Mouse (Mus musculus) adrenal gland, postnatal 10 days (tissue): ENCODE results near the gene Gpd1l. TPM values are rescaled to one million over a fixed set of nuclear protein-coding genes. Genes with fewer than 3 reads are reported as not detected.
A peak's percentile ranks its signal among the peaks of the same experiment; 100 is the strongest.
"Not testable (repeated sequence)": the region's sequence is repeated elsewhere in the genome, so short reads cannot be mapped to it uniquely, and the experiment has no call there.

Source experiments
- DNase-seq: peaks from one replicate; pipeline ENCODE4 v3.0.0; 2021; ENCODE audit warnings: mixed read lengths
- long read RNA-seq, 2 experiments: library from polyadenylated mRNA; stranded (forward); transcript quantifications; one replicate each; pipeline ENCODE4 v2.0.0; 2021
- total RNA-seq, 2 experiments: library from RNA; stranded (reverse); gene quantifications; 2 replicates each; pipeline ENCODE4 v1.2.3; 2021

Gene Gpd1l
- 10 to 100 TPM; 25.1 to 30.8 TPM for total RNA-seq
- long read RNA-seq, experiment 1, full-length matches to known transcripts: 10 of 24 reads
- long read RNA-seq, experiment 1, partial matches to known transcripts: 3 of 24 reads
- long read RNA-seq, experiment 1, other reads (novel, unspliced or antisense): 11 of 24 reads
- long read RNA-seq, experiment 2, full-length matches to known transcripts: 7 of 21 reads
- long read RNA-seq, experiment 2, partial matches to known transcripts: 3 of 21 reads
- long read RNA-seq, experiment 2, other reads (novel, unspliced or antisense): 11 of 21 reads

GRCm38 (mm10) chr9:114933723-114934171 is at the start of gene Gpd1l:
Gene Gpd1l, minus strand, starts transcription at chr9:114933987.
- peak; percentile 99 for DNase-seq

GRCm38 (mm10) chr9:114982689-114983360 is 49.0 kb upstream of the Gpd1l start, which contains the start of gene Rps27rt:
Gene Rps27rt, minus strand, starts transcription at chr9:114982739.
- DNase-seq: no peak

DNA sequence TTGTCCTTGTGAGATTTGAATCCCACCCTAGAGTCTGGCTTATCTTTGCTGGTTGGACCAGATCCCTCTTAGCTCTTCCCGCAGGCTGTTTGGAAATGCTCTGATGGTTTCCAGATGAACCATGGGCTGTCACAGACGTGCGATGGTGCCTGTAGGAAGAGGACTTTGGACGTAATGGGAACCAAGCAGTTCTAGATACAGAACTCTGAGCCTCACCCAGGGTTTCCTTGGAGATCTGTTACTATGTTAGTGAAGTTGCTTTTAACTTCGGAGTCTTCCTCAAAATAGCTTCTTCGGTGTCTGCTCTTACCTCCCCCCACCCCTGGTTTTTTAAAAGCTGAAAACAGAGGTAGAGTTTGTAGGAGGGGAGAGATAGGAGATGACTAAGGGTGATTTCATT is 46.2 kb upstream of the Gpd1l start:
- no peak for DNase-seq

GRCm38 (mm10) chr9:114978281-114979111 is 44.7 kb upstream of the Gpd1l start, which contains the start of gene Osbpl10:
Gene Osbpl10, plus strand, starts transcription at chr9:114978569.
- DNase-seq: peak; percentile 88

DNA sequence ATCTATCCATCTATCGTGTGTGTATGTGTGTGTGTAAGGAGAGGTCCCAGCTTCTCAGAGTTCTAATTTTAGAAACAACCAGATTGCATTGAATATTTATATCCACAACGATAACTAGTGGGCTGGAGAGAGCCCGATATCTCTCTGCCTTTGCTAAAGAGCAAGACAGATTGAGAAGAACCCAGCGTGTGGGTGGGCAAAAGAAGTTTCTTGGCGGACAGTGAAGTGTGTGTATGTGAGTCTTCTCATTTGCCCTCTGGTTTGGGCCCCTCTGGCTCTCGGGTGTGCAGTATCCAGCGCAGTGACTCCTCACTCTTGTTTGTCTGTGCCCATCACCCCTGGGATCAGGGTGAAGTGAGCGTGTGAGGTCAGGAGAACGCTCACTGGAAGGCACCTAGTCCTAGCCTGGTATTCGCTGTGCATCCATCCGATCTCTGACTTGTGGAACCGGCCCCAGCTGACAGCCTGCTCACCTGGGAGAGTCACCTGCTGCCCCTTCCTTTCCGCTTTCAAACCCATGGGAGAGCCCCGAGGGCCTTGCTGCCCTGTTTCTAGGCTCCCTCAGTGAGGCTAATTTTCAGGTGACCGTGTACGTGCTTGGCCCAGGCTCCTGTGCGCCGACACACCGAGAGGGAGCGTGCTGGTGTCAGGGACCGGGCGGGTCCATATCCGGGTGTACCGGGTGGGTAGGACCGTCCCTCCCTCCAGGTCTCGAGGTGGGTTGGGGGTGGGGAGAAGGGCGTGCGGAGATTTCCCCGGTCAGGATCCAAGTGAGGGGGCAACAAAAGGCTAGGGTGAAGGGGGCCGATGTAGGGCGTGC is 43.9 kb upstream of the Gpd1l start:
- no peak for DNase-seq

DNA sequence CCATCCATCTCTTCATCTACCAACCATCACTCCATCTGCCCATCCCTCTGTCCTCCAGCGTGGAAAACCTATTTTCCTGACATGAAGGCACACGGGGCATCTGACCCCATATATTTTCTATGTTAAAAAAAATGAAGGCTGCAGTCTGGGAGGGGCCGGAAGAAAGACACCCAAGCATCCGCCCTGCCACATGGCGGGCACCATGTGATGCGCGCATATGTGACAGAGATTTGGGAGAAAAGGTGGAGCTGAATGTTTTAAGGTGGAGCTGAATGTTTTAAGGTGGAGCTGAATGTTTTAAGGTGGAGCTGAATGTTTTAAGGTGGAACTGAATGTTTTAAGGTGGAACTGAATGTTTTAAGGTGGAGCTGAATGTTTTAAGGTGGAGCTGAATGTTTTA is 32.5 kb upstream of the Gpd1l start:
- DNase-seq: not testable (repeated sequence)

DNA sequence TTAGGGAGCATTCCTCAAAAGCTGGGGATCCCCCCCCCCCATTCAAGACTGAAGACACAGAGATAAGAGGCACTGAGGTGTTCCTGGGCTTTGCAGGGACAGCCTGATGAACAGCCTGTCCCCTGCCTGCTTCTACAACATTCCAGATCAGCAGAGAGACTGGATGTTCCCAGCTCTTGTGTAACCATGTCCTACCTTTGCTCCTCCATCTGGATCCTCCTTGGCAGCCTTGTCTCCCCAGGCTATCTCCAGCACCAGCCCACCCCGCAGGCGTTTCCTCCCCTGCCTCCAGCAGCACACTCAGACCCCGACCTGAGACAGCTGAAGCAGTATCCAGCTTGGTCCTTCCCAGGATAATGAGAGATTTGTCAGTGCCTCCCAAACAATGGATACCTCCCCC is 30.3 kb upstream of the Gpd1l start:
- DNase-seq: no peak

DNA sequence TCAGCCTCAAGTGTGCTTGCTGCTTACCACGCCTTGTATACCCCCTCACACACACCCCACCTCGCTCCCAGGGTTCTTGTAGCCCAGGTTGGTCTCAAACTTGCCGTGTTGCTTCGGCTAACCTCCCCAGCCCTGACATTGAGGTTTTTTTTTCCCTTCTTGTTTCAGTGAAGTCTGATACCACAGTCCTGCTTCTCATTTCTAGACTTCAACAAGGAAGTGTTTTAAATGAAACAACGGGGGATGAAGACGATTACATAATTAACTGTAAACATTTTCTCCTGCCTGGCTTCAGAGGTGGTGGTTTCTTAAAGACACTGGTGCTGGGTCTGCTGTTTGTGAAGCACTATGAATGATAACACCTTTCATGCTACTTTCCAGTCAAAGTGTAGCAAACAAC is 27.1 kb upstream of the Gpd1l start:
- no peak for DNase-seq

GRCm38 (mm10) chr9:114960043-114960789 is 26.4 kb upstream of the Gpd1l start:
- peak; percentile 34 for DNase-seq

GRCm38 (mm10) chr9:114956945-114957344 is 23.2 kb upstream of the Gpd1l start:
- peak; percentile 44 for DNase-seq

- no peak for DNase-seq
Measured at GRCm38 (mm10) chr9:114955340-114955739, 21.6 kb upstream of the Gpd1l start.

DNA sequence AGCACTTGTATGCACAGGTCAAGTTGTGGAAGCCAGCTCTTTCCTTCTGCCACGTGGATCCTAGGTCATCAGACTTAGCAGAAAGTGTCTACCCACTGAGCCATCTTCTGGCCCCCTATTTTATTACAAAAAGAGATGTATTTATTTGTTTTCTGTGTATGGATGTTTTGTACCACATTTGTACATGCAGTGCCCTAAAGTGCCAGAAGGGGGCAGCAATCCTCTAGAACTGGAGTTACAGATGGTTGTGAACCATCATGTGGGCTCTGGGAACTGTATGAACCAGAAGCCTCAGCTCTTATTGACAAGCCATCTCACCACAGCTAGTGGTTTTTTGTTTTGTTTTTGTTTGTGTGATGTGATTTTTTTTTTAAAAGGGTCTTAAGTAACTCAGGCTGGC is 19.1 kb upstream of the Gpd1l start:
- no peak for DNase-seq

DNA sequence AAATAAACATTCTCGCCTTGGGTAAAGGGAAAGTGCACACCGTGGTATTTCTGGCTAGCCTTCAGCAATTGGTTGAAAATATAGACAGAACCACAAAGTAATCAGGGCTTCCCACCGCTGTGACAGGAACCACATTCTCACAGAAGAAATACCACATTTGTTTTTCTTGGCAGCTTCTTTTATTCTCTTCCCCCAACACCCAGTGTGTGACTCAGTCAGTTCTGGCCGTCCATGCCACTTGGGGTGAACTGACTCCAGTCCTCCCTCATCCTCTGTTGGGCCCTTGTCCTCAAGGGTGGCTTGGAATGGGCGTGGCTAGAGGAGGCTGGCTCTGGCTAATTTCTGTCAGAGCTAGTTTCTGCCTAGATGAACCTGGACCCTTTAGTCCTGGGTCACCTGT is 14.6 kb upstream of the Gpd1l start:
- DNase-seq: peak; percentile 32

- no peak for DNase-seq
Measured at GRCm38 (mm10) chr9:114945576-114945975, 11.8 kb upstream of the Gpd1l start.

- DNase-seq: no peak
Measured at GRCm38 (mm10) chr9:114944642-114945041, 10.9 kb upstream of the Gpd1l start.

GRCm38 (mm10) chr9:114936687-114937086 is 2.9 kb upstream of the Gpd1l start:
- no peak for DNase-seq

GRCm38 (mm10) chr9:114935321-114935720 is 1.5 kb upstream of the Gpd1l start:
- DNase-seq: no peak

DNA sequence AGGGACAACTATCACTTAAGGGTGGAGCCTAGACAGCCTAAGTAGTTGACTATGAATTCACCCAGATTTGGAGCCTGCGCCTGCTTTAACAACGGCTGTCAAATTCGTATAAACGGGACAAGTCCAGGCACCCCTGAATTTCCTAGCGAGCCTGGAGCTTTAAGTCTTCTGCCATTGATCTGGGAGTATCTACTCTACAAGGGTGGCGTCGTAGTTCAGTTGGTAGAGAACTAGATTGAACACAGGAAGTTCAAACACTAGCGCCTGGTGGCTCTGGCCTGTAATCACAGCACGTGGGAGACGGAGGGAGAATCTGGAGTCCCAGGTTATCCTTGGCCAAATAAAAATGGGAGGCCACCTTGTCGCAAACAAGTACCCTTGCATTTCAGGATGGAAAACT is 444 bp upstream of the Gpd1l start:
- no peak for DNase-seq

DNA sequence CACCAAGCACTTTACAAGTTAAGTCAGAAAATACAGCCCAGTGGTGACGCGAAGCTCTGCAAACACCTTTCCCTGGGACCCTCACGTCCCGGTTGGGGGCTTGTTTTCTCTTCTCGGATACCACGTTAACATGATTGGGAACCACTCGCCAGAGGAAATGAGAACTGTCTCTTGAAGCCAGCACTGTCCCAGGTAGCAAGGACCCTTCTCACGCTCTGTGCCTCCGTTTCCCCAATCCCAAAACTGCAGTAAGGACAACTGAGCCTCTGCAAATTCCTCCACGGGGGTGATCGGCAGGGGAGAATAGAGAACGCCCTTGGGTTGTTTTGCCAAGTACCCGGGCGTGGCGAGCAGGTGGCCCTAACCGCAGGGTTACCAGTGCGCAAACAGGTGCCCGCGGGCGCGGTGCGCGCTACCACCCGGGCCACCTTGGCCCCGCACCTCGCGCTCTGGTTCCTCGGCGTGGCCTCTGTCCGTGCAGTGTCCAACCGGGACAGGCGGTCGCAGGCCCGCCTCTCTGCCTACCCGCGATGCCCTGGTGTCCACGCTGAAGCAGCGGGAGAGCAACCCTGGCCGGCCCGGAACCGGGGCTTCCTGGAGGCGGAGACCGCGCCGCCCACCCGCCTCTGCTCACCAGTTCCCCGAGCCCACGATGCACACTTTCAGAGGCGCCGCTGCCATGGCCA is 607 bp downstream of the Gpd1l start:
- DNase-seq: no peak

GRCm38 (mm10) chr9:114932607-114933006 is 1.2 kb downstream of the Gpd1l start:
- peak; percentile 44 for DNase-seq
